Mouse (Mus musculus) heart, embryonic 14.5 days (tissue): ENCODE measurements at regions not wholly inside any gene's neighbourhood (a gene's known extent, or its start where the extent isn't known, plus 50 kb on each side); places are given as distances from the start of the nearest gene placed in this dataset.

Source experiments
- ATAC-seq: fragments of 200-750 bp; cut with Nextera tagmentation; 2 replicates; pipeline ENCODE4 v1.8.0; 2017; ENCODE audit warnings: low read depth, moderate TSS enrichment; ENCODE audit not compliant: insufficient number of reproducible peaks, insufficient read depth, low FRiP score
- H3K27ac ChIP-seq, 2 experiments: fragments of 200-500 bp in 1 of 2; fragments of 300-500 bp in 1 of 2; sonication (generic) in 1 of 2; replicated peaks in 1 of 2; 2 replicates each; pipeline ENCODE4 v1.5.1; 2012 to 2014; ENCODE audit warnings: low read depth in 2 of 2, low read length in 2 of 2, control low read depth in 1 of 2, mild to moderate bottlenecking in 1 of 2, mixed read lengths in 1 of 2; ENCODE audit not compliant: control insufficient read depth in 1 of 2, insufficient read depth in 1 of 2
- H3K27me3 ChIP-seq: fragments of 300-500 bp; sonication (generic); 2 replicates; pipeline ENCODE4 v1.6.1; 2014; ENCODE audit warnings: mild to moderate bottlenecking, low read length, control low read depth; ENCODE audit not compliant: control insufficient read depth, insufficient read depth
- H3K36me3 ChIP-seq: fragments of 300-500 bp; sonication (generic); 2 replicates; pipeline ENCODE4 v1.6.1; 2014; ENCODE audit warnings: mild to moderate bottlenecking, control low read depth, low read length, mixed read lengths; ENCODE audit not compliant: control insufficient read depth, insufficient read depth
- H3K4me1 ChIP-seq, 2 experiments: fragments of 200-500 bp in 1 of 2; fragments of 300-500 bp in 1 of 2; sonication (generic) in 1 of 2; 2 replicates each; pipeline ENCODE4 v1.6.1; 2012 to 2014; ENCODE audit warnings: low read length in 2 of 2, control low read depth in 1 of 2, mixed read lengths in 1 of 2; ENCODE audit not compliant: control insufficient read depth in 2 of 2, insufficient read depth in 2 of 2
- H3K4me2 ChIP-seq: fragments of 300-500 bp; sonication (generic); 2 replicates; pipeline ENCODE4 v1.6.1; 2014; ENCODE audit warnings: mild to moderate bottlenecking, low read length
- H3K4me3 ChIP-seq, 2 experiments: fragments of 200-500 bp in 1 of 2; fragments of 300-500 bp in 1 of 2; sonication (generic) in 1 of 2; 2 replicates each; pipeline ENCODE4 v1.5.1; 2012 to 2014; ENCODE audit warnings: low read length in 2 of 2, mild to moderate bottlenecking in 2 of 2, control low read depth in 1 of 2, low read depth in 1 of 2, moderate library complexity in 1 of 2; ENCODE audit not compliant: control insufficient read depth in 1 of 2, insufficient read depth in 1 of 2
- H3K9ac ChIP-seq: fragments of 300-500 bp; sonication (generic); 2 replicates; pipeline ENCODE4 v1.6.1; 2014; ENCODE audit warnings: mild to moderate bottlenecking, low read length
- H3K9me3 ChIP-seq: fragments of 300-500 bp; sonication (generic); 2 replicates; pipeline ENCODE4 v1.6.1; 2016; ENCODE audit warnings: low read length, control low read depth; ENCODE audit not compliant: control insufficient read depth
- WGBS: fragments of 180-500 bp; shearing (Covaris S2); extraction: QIAGEN DNeasy Blood & Tissue Kit; methylation state at CpG from one replicate; pipeline ENCODE4 v1.1.7; 2014; 5-methylcytosine and 5-hydroxymethylcytosine counted together

DNA sequence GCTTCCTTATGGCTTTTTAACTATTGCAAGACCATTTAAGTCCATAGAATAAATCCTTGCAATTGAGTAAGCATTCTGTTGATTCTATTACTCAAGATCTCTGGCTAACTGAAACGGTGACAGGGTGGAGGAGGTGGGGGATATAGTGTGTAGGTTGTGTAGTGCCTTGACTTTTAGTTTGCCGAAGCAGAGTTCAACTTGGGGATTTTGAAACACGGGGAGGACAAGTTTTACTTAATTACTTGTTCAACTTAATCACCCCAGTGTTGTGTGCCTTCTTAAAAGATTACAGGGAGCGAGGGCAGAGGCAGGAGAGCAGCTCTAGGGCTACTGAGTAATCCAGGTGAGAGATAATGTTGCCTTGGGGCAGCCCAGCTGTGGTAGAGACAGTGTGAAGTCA, 171.7 kb upstream of the Fam241a start:
- H3K36me3 ChIP-seq: no peaks in the 10 kb centered on the region
- H3K27me3 ChIP-seq: no peaks in the 10 kb centered on the region
- H3K9me3 ChIP-seq: no peaks in the 10 kb centered on the region
- no peak overlapping the region for H3K4me2 ChIP-seq
- no peak for ATAC-seq
- H3K4me3 ChIP-seq: no peak overlapping the region
- no peak overlapping the region for H3K9ac ChIP-seq
- 65% methylated on average over 4 of the region's 4 CpGs for WGBS
- H3K4me1 ChIP-seq: no peaks in the 10 kb centered on the region
- no peak overlapping the region for H3K27ac ChIP-seq

DNA sequence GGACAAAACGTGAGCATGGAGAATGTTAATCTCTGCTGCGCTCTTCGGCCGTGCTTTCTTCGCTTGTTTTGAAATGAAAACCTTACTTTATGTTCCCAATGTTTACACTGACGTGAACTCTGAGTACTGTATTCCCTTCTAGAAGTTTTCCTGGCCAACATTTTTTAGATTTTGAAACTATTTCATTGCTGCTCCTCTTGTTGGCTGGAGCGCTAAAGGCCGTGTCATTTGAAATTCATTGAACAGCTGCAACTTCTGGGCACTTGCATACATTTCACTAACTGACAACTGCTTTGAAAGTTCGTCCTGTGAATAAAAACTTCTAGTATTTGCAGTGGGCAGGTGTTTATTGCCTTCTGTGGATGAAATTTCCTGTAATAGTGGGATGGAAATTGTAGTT, 157.9 kb upstream of the Fam241a start:
- Histone ChIP-seq H3K27me3 (no peaks in the 10 kb centered on the region), H3K27ac (no peak overlapping the region), H3K4me1 (peaks cover 0 to 4% of the 10 kb centered on the region in 2 experiments; a peak in 2 of 4 replicates), H3K4me2 (no peak overlapping the region), H3K36me3 (no peaks in the 10 kb centered on the region), H3K9me3 (no peaks in the 10 kb centered on the region), H3K4me3 (no peak overlapping the region), H3K9ac (no peak overlapping the region)
- ATAC-seq: no peak
- 82% methylated on average over 9 of the region's 9 CpGs for WGBS

DNA sequence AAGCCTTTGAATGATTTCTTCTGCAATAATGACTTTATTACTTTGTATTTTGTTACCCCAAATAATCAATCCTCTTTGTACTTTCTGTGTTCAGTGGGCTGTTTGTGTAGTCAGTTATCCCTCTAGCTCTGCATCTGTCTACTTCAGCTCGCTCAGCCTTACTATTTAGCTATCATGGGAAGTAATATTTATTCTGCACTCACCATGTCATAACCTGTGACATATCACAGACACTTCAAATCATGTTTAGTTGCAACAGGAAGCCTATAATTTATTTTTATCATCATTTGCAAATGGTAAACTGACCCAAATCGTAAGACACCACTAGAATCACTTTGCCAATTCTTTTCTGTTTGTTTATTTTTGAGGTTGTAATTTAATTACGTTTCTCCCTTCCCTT, 147.6 kb upstream of the Fam241a start:
- Histone ChIP-seq H3K9me3 (no peaks in the 10 kb centered on the region), H3K27ac (no peak overlapping the region), H3K4me2 (no peak overlapping the region), H3K4me1 (peaks cover 5 to 15% of the 10 kb centered on the region in 2 experiments; a peak in 2 of 4 replicates), H3K4me3 (no peak overlapping the region), H3K36me3 (no peaks in the 10 kb centered on the region), H3K27me3 (no peaks in the 10 kb centered on the region), H3K9ac (no peak overlapping the region)
- 75% methylated on average over 3 of the region's 3 CpGs for WGBS
- no peak for ATAC-seq

DNA sequence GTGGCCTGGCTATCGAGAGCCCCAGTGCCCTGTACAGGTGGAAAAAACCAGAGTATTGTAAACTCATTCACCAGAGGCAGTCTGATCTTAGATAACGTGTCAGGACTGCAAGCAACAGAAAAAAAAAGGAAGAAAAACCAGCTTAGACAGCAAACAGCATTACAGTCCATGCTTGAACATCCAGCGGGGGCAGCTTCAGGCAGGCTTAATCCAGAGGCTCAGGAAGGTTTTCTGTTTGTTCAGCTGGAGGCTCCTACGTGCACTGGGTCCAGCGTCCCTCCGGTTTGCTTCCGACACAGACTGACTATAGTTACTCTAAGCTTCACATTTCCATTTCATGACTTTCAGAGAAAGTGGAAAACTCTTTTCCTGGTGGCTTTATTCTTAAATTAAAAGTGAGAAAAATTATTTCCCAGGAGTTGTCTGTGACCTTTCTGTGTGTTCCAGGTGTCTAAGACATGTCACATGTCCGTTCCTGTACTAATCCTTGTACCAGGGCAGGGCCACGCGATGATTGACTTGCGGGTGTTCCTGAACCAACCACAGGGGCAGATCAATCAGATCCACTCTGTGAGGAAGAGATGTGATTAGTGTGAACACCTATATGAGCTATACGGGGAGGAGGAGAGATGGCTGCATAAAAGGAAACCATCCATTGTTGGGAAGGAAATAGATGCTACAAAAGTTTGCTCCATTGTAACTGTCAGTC, 144.4 kb upstream of the Fam241a start:
- ATAC-seq: no peak
- no peaks in the 10 kb centered on the region for H3K27me3 ChIP-seq
- H3K9ac ChIP-seq: 0 out of 2 replicates have a peak overlapping the region, but pooled peaks have one; percentile 11
- H3K36me3 ChIP-seq: no peaks in the 10 kb centered on the region
- H3K9me3 ChIP-seq: no peaks in the 10 kb centered on the region
- 0 out of 4 replicates have a peak, but pooled peaks cover 0 to 3% of the 10 kb centered on the region in 2 experiments for H3K4me1 ChIP-seq
- no peak overlapping the region for H3K4me3 ChIP-seq
- H3K4me2 ChIP-seq: no peak overlapping the region
- 0 out of 4 replicates have a peak overlapping the region, but pooled peaks of 1 of the 2 experiments have one; percentile 24 for H3K27ac ChIP-seq
- 57% methylated on average over 12 of the region's 12 CpGs for WGBS

DNA sequence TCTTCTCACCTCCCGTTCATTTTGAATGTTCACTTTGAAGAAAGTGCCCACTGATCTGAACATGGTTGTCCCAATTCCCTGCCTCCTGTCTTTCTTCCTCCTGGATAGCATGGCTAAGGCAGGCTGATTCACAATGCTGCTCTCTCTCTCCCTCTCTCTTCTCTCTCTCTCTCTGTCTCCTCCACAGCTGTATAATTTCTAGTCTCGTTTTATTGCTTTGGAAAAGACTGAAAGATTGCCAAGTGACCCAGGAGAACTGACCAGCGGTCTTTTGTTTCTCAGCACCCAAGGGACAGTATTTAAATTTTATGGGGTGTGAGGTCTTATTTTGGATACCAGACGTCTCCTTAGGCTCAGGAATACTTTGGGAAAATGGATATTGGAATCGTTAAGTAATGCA, 143.1 kb upstream of the Fam241a start:
- Histone ChIP-seq H3K9ac (no peak overlapping the region), H3K27me3 (no peaks in the 10 kb centered on the region), H3K4me3 (no peak overlapping the region), H3K4me1 (0 out of 4 replicates have a peak, but pooled peaks cover 0 to 3% of the 10 kb centered on the region in 2 experiments), H3K27ac (no peak overlapping the region), H3K9me3 (no peaks in the 10 kb centered on the region), H3K4me2 (no peak overlapping the region), H3K36me3 (no peaks in the 10 kb centered on the region)
- no peak for ATAC-seq
- WGBS: 73% methylated on average over 5 of the region's 5 CpGs

DNA sequence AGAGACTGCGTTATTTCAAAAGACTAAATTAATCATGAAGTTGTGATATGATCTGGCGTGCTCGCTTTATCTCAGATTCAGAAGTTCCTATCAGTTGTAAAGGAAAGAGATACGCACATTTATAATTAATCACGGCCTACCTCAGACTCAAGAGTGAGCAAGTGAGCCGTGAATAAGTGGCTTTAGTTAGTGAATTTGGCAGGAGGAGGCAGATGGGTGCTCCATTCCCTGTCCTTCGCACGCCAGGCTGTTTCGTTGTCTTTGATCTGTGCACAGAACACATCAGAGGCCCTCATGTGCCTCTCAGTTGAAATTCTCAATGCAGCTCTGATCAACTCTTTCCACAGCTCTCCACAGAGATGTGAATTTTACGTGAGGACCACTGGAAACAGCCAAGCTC, 140.4 kb upstream of the Fam241a start:
- no peaks in the 10 kb centered on the region for H3K9me3 ChIP-seq
- H3K27ac ChIP-seq: no peak overlapping the region
- H3K4me3 ChIP-seq: no peak overlapping the region
- ATAC-seq: no peak
- 0 out of 4 replicates have a peak, but pooled peaks cover 0 to 3% of the 10 kb centered on the region in 2 experiments for H3K4me1 ChIP-seq
- 78% methylated on average over 10 of the region's 10 CpGs for WGBS
- H3K4me2 ChIP-seq: no peak overlapping the region
- H3K36me3 ChIP-seq: no peaks in the 10 kb centered on the region
- H3K27me3 ChIP-seq: no peaks in the 10 kb centered on the region
- no peak overlapping the region for H3K9ac ChIP-seq

DNA sequence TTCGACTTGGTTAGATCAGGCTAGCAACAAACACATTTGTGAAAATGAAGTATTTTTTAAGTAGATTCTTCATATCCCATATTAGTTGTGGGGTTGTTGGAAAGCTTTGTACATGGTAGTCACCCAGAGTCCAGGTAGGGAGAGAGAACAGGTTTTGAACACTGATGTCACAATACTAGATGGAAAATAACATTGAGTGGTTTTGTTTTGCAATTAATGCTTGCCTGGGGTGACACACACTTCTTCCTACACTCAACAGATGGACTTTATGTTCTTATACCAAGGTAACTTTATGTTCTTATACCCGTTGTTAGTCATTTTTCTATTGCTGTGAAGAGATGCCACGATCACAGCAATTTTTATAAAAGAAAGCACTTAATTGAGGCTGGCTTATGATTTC, 134.2 kb upstream of the Fam241a start:
- ATAC-seq: no peak
- no peak overlapping the region for H3K4me2 ChIP-seq
- 87% methylated on average over 3 of the region's 3 CpGs for WGBS

DNA sequence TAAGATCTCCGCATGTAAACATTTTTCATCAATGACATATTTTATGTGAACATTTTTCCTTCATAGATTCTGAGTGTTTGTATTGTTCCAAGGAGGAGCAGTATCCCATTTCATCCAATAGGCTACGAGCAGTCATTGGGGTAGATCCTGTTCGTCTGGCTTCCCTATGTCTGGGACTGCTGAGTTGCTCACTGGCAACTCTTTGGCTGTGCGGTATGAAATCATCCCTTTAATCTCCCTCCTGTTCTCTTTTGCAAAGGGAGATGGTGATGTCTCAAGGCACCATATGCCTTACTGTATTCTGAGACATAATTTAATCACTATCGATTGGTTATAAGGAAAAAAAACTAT, 133.4 kb upstream of the Fam241a start:
- 87% methylated on average over 5 of the region's 5 CpGs for WGBS
- no peak for ATAC-seq
- H3K4me1 ChIP-seq: peaks cover 0 to 14% of the 10 kb centered on the region in 2 experiments; a peak in 1 of 4 replicates
- H3K9ac ChIP-seq: no peak overlapping the region
- no peaks in the 10 kb centered on the region for H3K36me3 ChIP-seq
- H3K27me3 ChIP-seq: no peaks in the 10 kb centered on the region
- H3K27ac ChIP-seq: no peak overlapping the region
- H3K9me3 ChIP-seq: no peaks in the 10 kb centered on the region
- H3K4me2 ChIP-seq: no peak overlapping the region
- no peak overlapping the region for H3K4me3 ChIP-seq

More for the DNA sequence above, 134.2 kb upstream of the Fam241a start:
- no peaks in the 10 kb centered on the region for H3K36me3 ChIP-seq
- H3K9me3 ChIP-seq: no peaks in the 10 kb centered on the region
- H3K9ac ChIP-seq: no peak overlapping the region
- peaks cover 0 to 14% of the 10 kb centered on the region in 2 experiments; a peak in 1 of 4 replicates for H3K4me1 ChIP-seq
- no peaks in the 10 kb centered on the region for H3K27me3 ChIP-seq
- H3K27ac ChIP-seq: no peak overlapping the region
- H3K4me3 ChIP-seq: no peak overlapping the region
